Mouse (Mus musculus) ZHBTc4 (cell line): ENCODE results near the gene Hps4.
A peak's percentile ranks its signal among the peaks of the same experiment; 100 is the strongest.

Experiments
- DNase-seq: peaks from one replicate; pipeline ENCODE4 v3.0.0-alpha.2; 2011; ENCODE audit warnings: low read depth, low spot score

The Hps4 gene

GRCm38 (mm10) chr5:112366879-112367278 is 24.0 kb downstream of the Hps4 start:
- no peak for DNase-seq

- DNase-seq: no peak
Observed at GRCm38 (mm10) chr5:112367338-112367737, 24.5 kb downstream of the Hps4 start.

GRCm38 (mm10) chr5:112367929-112368328 is 25.0 kb downstream of the Hps4 start:
- no peak for DNase-seq

GRCm38 (mm10) chr5:112368666-112369065 is 25.8 kb downstream of the Hps4 start:
- no peak for DNase-seq

GRCm38 (mm10) chr5:112369326-112369725 is 26.4 kb downstream of the Hps4 start:
- DNase-seq: no peak

- DNase-seq: no peak
Observed at GRCm38 (mm10) chr5:112370236-112370813, 27.4 kb downstream of the Hps4 start.

GRCm38 (mm10) chr5:112371933-112372332 is 29.1 kb downstream of the Hps4 start:
- no peak for DNase-seq

- DNase-seq: no peak
Observed at GRCm38 (mm10) chr5:112376111-112376510, 33.2 kb downstream of the Hps4 start.

GRCm38 (mm10) chr5:112377380-112377779 is 34.5 kb downstream of the Hps4 start:
- DNase-seq: no peak

- DNase-seq: no peak
Observed at GRCm38 (mm10) chr5:112378716-112379115, 35.8 kb downstream of the Hps4 start.

- no peak for DNase-seq
Observed at GRCm38 (mm10) chr5:112381154-112381553, 38.3 kb downstream of the Hps4 start.

- no peak for DNase-seq
Observed at GRCm38 (mm10) chr5:112382042-112382441, 39.2 kb downstream of the Hps4 start.

- no peak for DNase-seq
Observed at GRCm38 (mm10) chr5:112382641-112383330, 39.9 kb downstream of the Hps4 start.

GRCm38 (mm10) chr5:112384805-112385472 is 42.1 kb downstream of the Hps4 start:
- DNase-seq: no peak

GRCm38 (mm10) chr5:112385973-112386372 is 43.1 kb downstream of the Hps4 start:
- DNase-seq: peak; percentile 92

GRCm38 (mm10) chr5:112389352-112389751 is 46.5 kb downstream of the Hps4 start:
- DNase-seq: no peak

- DNase-seq: peak; percentile 66
Observed at GRCm38 (mm10) chr5:112391002-112391401, 48.1 kb downstream of the Hps4 start.

- DNase-seq: peak; percentile 64
Observed at GRCm38 (mm10) chr5:112391676-112392323, 48.9 kb downstream of the Hps4 start.

GRCm38 (mm10) chr5:112393741-112394414 is 51.0 kb downstream of the Hps4 start:
- DNase-seq: no peak

GRCm38 (mm10) chr5:112394415-112394763 is 51.5 kb downstream of the Hps4 start:
- DNase-seq: no peak

- DNase-seq: peak; percentile 73
Observed at GRCm38 (mm10) chr5:112394779-112395443, 52.0 kb downstream of the Hps4 start, which contains the start of gene Asphd2. Gene Asphd2 (minus strand): TSS chr5:112394866.
